Mouse (Mus musculus) brain, embryonic 14.5 days (tissue): ENCODE data around the gene Zfp933.

Source experiments
- CTCF ChIP-seq: fragments of 200-500 bp; IDR thresholded peaks from 2 replicates; pipeline ENCODE4 v1.5.1; 2012; ENCODE audit warnings: inconsistent platforms, mild to moderate bottlenecking, moderate library complexity, borderline replicate concordance; ENCODE audit not compliant: insufficient read depth, insufficient read length; ENCODE audit errors: extremely low read depth
- POLR2A ChIP-seq: fragments of 200-500 bp; IDR thresholded peaks from 2 replicates; pipeline ENCODE4 v1.6.1; 2012; ENCODE audit warnings: mild to moderate bottlenecking, inconsistent platforms, borderline replicate concordance; ENCODE audit not compliant: poor library complexity, insufficient read depth, insufficient read length, severe bottlenecking; ENCODE audit errors: extremely low read depth

DNA sequence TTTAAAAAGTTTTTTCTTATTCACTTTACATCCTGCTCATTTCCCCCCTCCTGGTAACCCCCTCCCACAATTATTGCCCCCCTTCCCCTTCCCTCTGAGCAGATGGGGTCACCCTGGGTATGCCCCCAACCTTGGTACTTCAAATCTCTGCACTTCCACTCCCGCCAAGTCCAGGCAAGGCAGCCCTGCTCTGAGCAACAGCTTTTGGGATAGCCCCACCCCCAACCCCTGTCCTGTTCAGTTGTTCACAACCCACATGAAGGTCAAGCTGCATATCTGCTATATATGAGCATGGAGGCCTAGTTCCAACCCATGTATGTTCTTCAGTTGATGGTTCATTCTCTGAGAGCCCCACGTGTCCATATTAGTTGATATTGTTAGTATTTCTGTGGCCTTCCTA, 2.6 kb upstream of the Zfp933 start:
- TF ChIP-seq CTCF, result no peak
- TF ChIP-seq POLR2A, result no peak
